Mouse (Mus musculus) small intestine, adult 2 months (tissue): ENCODE data around the gene Ankrd11.

Experiments
- CTCF ChIP-seq: fragments of 200-500 bp; IDR thresholded peaks from 2 replicates; pipeline ENCODE4 v1.5.1; 2012; ENCODE audit warnings: low read depth, mild to moderate bottlenecking, control low read depth, inconsistent platforms, low read length, moderate library complexity, mixed read lengths; ENCODE audit not compliant: insufficient replicate concordance, insufficient read length; ENCODE audit errors: extremely low read depth
- POLR2A ChIP-seq: fragments of 200-500 bp; IDR thresholded peaks from 2 replicates; pipeline ENCODE4 v1.6.1; 2012; ENCODE audit warnings: low read depth, mild to moderate bottlenecking, control low read depth, inconsistent platforms, low read length, moderate library complexity

- TF ChIP-seq CTCF (no peak), POLR2A (no peak)
These were observed 106.2 kb downstream of the Ankrd11 start for GRCm38 (mm10) chr8:122935912-122936311.
